Mouse (Mus musculus): Measurements from ENCODE around the gene Chd2. TPM values are rescaled to one million over a fixed set of nuclear protein-coding genes. Genes with fewer than 3 reads are reported as not detected.

The Chd2 gene
- polyA plus RNA-seq, 1 experiment from 2014 or later, result 41.5 TPM

DNA sequence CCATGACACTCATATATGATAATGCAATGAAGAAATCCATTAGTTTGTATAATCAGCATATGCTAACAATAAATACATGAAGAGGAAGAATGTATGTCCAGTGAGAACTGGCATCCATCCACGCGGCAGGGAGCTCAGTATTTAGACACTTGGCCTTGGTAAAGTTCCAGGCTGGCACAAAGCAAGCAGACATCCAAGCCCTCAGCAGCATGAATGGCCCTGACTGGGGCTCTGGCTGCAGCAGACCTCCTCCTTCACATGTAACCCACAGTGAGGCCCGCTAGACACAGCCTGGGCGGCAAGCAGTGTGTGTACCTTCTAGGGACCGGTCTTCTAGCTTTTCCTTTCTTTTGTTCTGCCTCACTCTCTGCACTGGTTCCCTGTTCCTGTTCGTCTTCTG lies 34.1 kb downstream of the Chd2 start:
- WGBS, result 94% methylated on average over 6 of the region's 6 CpGs
- no peak for ATAC-seq (ENCODE audit: low FRiP score, low read depth)
- Histone ChIP-seq H3K27me3 (replicated peaks) (no peaks in the 10 kb centered on the region), H3K4me2 (replicated peaks) (no peak overlapping the region), H3K4me1 (no peaks in the 10 kb centered on the region), H3K9me3 (no peaks in the 10 kb centered on the region), H3K36me3 (peaks cover 81% of the 10 kb centered on the region), H3K9ac (no peak overlapping the region), H3K27ac (no peak overlapping the region), H3K4me3 (no peak overlapping the region)

DNA sequence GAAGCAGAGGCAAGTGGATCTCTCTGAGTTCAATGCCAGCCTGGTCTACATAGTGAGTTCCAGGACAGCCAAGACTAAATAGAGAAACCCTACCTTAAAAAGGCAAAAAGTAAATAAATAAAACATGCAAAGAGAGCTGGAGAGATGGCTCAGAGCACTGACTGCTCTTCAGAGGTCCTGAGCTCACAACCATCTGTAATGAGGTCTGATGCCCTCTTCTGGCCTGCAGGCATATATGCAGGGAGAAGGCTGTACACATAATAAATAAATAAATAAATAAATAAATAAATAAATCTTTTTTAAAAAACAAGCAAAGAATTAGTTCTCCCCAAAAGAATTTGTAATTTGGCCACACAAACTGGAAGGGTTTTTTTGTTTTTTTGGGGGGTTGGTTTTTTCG lies 34.8 kb downstream of the Chd2 start:
- Histone ChIP-seq H3K27me3 (replicated peaks) (no peaks in the 10 kb centered on the region), H3K36me3 (peaks cover 84% of the 10 kb centered on the region), H3K4me2 (replicated peaks) (no peak overlapping the region), H3K27ac (no peak overlapping the region), H3K9ac (no peak overlapping the region), H3K4me1 (no peaks in the 10 kb centered on the region), H3K4me3 (no peak overlapping the region), H3K9me3 (no peaks in the 10 kb centered on the region)
- 95% methylated on average over 1 of the region's 1 CpGs for WGBS
- ATAC-seq (ENCODE audit: low FRiP score, low read depth), result no peak

DNA sequence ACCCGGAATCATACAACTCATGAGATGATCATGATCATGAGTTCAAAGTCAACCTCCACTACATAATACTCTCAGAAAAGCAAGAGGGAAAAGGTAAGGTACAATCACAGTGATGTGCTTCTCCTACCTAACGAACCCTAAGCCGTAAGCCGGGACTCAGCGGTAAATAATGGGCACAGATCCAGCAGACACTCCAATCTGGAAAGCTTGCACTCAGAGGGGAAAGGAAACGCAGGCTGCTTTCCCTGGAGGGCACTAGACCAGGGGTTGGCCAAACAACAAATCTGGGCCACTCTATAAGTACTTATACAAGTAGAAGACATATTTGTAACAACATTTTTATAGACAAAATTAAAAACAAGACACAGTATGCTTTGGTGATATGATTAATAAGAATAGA lies 36.4 kb downstream of the Chd2 start:
- H3K9ac ChIP-seq, result no peak overlapping the region
- H3K4me1 ChIP-seq, result no peaks in the 10 kb centered on the region
- H3K36me3 ChIP-seq, result peaks cover 84% of the 10 kb centered on the region
- 93% methylated on average over 6 of the region's 6 CpGs for WGBS
- H3K9me3 ChIP-seq, result no peaks in the 10 kb centered on the region
- H3K27ac ChIP-seq, result no peak overlapping the region
- ATAC-seq (ENCODE audit: low FRiP score, low read depth), result no peak
- H3K27me3 ChIP-seq (replicated peaks), result no peaks in the 10 kb centered on the region
- H3K4me3 ChIP-seq, result no peak overlapping the region
- no peak overlapping the region for H3K4me2 ChIP-seq (replicated peaks)

DNA sequence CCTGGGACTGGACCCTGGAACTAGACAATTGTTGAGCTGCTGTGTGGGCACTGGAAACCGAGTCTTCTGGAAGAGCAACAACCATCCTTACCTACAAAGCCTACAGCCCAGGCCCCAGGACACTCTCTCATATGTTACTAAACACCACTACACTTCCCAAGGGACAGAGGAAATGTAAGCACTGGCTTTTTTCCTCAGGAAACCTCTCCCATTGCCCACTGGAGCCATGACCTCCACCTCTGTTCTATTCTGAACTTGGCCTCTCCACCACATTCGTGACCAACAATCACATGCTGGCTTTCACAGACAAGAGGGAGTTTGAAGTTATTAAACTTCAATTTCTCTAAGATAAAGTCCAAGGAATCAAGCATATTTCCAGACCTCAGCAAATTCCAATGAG lies 43.4 kb downstream of the Chd2 start:
- no peaks in the 10 kb centered on the region for H3K9me3 ChIP-seq
- no peaks in the 10 kb centered on the region for H3K4me1 ChIP-seq
- H3K4me2 ChIP-seq (replicated peaks), result no peak overlapping the region
- H3K4me3 ChIP-seq, result no peak overlapping the region
- 93% methylated on average over 2 of the region's 2 CpGs for WGBS
- H3K9ac ChIP-seq, result no peak overlapping the region
- no peak for ATAC-seq (ENCODE audit: low FRiP score, low read depth)
- peaks cover 79% of the 10 kb centered on the region for H3K36me3 ChIP-seq
- no peak overlapping the region for H3K27ac ChIP-seq
- no peaks in the 10 kb centered on the region for H3K27me3 ChIP-seq (replicated peaks)

DNA sequence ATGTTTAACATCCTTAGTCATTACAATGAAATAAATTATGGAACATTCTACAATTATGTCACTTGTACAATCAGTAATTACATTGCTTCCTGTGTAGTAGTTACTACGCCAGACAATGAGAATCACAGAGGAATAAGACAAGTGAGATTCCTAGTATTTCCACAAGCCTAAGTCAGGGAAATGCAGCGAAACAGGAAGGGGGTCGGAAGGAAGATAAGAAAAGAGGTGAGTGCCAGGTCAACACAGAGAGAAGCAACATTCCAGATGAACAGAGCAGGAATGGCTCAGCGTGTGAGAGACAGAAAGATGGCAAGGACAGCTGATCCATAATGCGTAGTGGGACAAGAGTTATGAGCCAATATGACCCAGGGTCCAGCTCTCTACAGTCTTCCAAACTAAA lies 52.4 kb downstream of the Chd2 start:
- Histone ChIP-seq H3K4me2 (replicated peaks) (no peak overlapping the region), H3K36me3 (peaks cover 78% of the 10 kb centered on the region), H3K4me1 (no peaks in the 10 kb centered on the region), H3K27me3 (replicated peaks) (no peaks in the 10 kb centered on the region), H3K4me3 (no peak overlapping the region), H3K9me3 (no peaks in the 10 kb centered on the region), H3K27ac (no peak overlapping the region), H3K9ac (no peak overlapping the region)
- ATAC-seq (ENCODE audit: low FRiP score, low read depth), result no peak
- WGBS, result 93% methylated on average over 5 of the region's 5 CpGs

DNA sequence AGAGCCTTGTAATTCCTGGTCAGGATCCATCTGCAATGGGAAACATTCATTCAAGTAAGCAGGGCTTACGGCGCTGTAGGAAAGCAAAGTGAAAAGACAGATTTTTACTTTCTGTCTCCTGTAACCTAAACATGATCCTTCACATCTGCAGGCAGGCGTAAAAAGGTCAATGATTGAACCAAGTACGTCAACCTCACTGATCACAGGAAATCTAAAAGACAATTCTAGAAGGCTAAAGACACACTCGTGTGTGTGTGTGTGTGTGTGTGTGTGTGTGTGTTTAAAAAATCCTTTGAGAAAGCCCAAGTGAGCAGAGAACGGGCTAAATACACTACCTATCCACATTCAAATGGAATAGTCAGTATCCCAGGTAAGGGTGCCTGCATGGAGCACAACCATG lies 60.5 kb downstream of the Chd2 start:
- H3K4me3 ChIP-seq, result no peak overlapping the region
- H3K27ac ChIP-seq, result no peak overlapping the region

DNA sequence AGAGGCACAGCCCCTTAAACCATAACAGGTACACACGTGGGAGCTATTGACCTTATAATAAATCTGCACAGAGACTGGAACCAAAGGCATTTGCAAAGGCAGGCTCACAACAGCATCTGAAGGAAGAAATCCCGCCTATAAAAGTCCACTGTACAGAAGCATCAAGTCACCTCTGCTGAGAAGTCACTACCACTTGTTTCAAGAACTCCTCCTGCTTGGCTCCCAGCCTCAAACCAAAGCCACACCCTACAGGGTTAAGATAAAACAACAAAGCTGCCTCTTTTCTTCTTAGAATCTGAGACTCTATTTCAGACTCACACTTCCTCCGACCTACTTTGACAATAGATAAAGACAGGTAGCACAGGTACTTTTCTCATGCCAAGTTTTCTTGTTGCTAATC lies 62.1 kb downstream of the Chd2 start:
- Histone ChIP-seq H3K9ac (no peak overlapping the region), H3K4me1 (no peaks in the 10 kb centered on the region), H3K4me2 (replicated peaks) (no peak overlapping the region), H3K9me3 (no peaks in the 10 kb centered on the region), H3K27me3 (replicated peaks) (no peaks in the 10 kb centered on the region), H3K36me3 (peaks cover 82% of the 10 kb centered on the region), H3K4me3 (no peak overlapping the region), H3K27ac (no peak overlapping the region)
- ATAC-seq (ENCODE audit: low FRiP score, low read depth), result no peak
- WGBS, result 85% methylated on average over 3 of the region's 3 CpGs

More for the DNA sequence above, 60.5 kb downstream of the Chd2 start:
- H3K27me3 ChIP-seq (replicated peaks), result no peaks in the 10 kb centered on the region
- ATAC-seq (ENCODE audit: low FRiP score, low read depth), result no peak
- H3K9ac ChIP-seq, result no peak overlapping the region
- H3K36me3 ChIP-seq, result peaks cover 76% of the 10 kb centered on the region
- no peaks in the 10 kb centered on the region for H3K4me1 ChIP-seq
- no peak overlapping the region for H3K4me2 ChIP-seq (replicated peaks)
- WGBS, result 93% methylated on average over 6 of the region's 6 CpGs
- H3K9me3 ChIP-seq, result no peaks in the 10 kb centered on the region

DNA sequence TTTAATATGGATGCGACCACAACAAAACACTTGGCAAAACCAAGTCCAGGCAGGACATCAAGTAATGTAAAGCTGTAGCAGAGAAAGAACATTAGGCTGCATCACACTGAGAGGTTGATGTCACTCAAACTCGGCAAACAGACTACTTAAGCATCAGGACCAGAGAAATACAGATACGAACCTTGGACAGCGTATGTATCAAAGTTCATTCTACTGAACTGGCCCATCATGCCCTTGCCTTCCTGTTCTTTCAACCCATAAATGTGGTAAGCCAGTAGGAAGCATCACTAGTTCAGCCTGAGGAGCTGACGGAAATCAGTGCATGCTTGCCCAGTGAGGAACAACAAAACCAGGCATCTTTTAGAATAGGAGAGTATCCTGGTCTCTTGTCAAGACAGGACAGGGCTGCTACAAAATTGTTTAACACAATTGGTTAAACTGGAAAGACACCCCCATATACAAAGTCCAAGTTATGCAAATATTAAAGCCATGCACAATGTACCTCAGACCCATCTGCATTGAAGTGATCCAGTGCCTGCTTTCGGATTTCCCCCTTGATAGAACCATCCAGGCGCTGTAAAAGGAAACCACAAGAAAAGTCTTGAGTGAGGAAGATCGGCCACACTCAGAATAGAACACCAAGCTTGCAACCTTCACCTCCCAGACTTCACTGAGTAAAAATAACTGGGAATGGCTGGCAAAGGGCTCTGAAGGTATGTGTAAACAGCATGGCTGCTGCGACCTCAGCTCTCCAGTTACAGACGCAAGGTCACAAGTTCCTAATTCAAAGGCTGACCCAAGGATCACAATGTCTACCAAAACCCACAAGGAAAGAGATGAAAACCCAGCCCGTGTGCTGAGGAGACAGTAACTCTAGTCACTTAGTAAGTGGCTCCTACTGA lies 63.2 kb downstream of the Chd2 start:
- WGBS, result 92% methylated on average over 11 of the region's 11 CpGs
- Histone ChIP-seq H3K27ac (no peak overlapping the region), H3K36me3 (peaks cover 84% of the 10 kb centered on the region), H3K27me3 (replicated peaks) (no peaks in the 10 kb centered on the region), H3K4me2 (replicated peaks) (no peak overlapping the region), H3K9ac (no peak overlapping the region), H3K9me3 (no peaks in the 10 kb centered on the region), H3K4me3 (no peak overlapping the region), H3K4me1 (no peaks in the 10 kb centered on the region)
- ATAC-seq (ENCODE audit: low FRiP score, low read depth), result no peak

DNA sequence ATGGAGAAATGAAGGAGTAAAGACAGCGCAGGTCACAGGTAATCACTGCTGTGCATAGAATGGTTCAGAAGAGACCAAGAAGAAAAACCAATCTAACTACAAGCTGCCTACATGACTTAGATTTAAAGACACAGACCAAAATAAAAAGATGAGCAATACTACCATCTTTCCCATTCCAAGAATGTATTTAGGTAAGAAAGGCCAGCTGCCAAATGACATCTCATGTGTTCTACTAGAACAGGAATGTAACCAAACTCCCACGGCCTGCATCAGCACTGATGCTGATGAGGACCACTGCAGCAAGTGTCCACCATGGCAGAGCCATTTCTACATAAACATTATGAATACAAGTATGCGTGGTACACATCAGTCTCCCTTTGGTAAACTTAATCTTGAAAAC lies 73.9 kb downstream of the Chd2 start:
- H3K4me3 ChIP-seq, result no peak overlapping the region
- no peak overlapping the region for H3K27ac ChIP-seq
- WGBS, result 96% methylated on average over 3 of the region's 3 CpGs
- H3K4me2 ChIP-seq (replicated peaks), result no peak overlapping the region
- peaks cover 86% of the 10 kb centered on the region for H3K36me3 ChIP-seq
- no peaks in the 10 kb centered on the region for H3K27me3 ChIP-seq (replicated peaks)
- H3K9me3 ChIP-seq, result no peaks in the 10 kb centered on the region
- no peak for ATAC-seq (ENCODE audit: low FRiP score, low read depth)
- no peak overlapping the region for H3K9ac ChIP-seq
- H3K4me1 ChIP-seq, result no peaks in the 10 kb centered on the region

DNA sequence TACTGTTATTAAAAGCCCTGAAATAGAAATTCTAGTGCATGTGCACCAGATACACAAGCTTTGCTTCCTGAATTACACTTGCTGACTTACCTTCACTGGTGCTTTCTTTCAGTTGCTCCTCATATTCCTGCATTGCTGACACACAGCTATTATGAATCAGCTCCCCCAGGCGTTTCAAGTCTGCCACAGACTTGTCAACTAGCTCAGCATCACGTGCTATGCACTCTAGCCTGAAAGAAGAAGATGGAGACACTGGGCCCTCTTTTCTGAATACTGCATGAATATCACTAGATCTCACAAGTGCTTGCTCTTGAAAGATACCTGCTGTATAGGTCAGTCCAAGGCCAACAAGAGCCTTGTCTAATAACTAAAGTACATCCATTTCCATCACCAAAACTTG lies 78.1 kb downstream of the Chd2 start:
- Histone ChIP-seq H3K9ac (no peak overlapping the region), H3K27ac (no peak overlapping the region), H3K27me3 (replicated peaks) (no peaks in the 10 kb centered on the region), H3K4me1 (no peaks in the 10 kb centered on the region), H3K4me2 (replicated peaks) (no peak overlapping the region), H3K9me3 (no peaks in the 10 kb centered on the region), H3K36me3 (peaks cover 88% of the 10 kb centered on the region), H3K4me3 (no peak overlapping the region)
- 92% methylated on average over 2 of the region's 2 CpGs for WGBS
- ATAC-seq (ENCODE audit: low FRiP score, low read depth), result no peak

DNA sequence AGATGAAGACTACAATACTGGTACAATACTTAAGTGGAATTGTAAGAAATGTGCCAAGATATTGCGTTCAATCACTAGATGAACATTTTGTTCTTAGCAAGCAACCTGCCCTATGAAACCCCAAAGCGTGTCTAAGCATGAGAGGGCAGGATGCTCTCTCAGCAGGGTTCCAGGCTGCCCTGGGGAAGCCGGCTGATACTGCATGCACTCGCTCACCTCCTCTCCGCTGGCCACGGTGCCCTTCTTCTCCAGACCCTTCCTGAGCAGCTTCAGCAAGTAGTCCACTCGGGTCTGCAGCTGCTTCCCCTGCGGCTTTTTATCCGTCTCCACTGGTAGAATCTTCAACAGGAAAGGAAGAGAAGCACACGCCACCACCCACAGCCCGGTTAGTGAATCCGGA lies 87.5 kb downstream of the Chd2 start:
- no peak overlapping the region for H3K4me3 ChIP-seq
- H3K4me1 ChIP-seq, result no peaks in the 10 kb centered on the region
- H3K4me2 ChIP-seq (replicated peaks), result no peak overlapping the region
- no peaks in the 10 kb centered on the region for H3K27me3 ChIP-seq (replicated peaks)
- H3K9me3 ChIP-seq, result no peaks in the 10 kb centered on the region
- peaks cover 90% of the 10 kb centered on the region for H3K36me3 ChIP-seq
- no peak for ATAC-seq (ENCODE audit: low FRiP score, low read depth)
- no peak overlapping the region for H3K9ac ChIP-seq
- WGBS, result 90% methylated on average over 12 of the region's 12 CpGs
- H3K27ac ChIP-seq, result no peak overlapping the region

DNA sequence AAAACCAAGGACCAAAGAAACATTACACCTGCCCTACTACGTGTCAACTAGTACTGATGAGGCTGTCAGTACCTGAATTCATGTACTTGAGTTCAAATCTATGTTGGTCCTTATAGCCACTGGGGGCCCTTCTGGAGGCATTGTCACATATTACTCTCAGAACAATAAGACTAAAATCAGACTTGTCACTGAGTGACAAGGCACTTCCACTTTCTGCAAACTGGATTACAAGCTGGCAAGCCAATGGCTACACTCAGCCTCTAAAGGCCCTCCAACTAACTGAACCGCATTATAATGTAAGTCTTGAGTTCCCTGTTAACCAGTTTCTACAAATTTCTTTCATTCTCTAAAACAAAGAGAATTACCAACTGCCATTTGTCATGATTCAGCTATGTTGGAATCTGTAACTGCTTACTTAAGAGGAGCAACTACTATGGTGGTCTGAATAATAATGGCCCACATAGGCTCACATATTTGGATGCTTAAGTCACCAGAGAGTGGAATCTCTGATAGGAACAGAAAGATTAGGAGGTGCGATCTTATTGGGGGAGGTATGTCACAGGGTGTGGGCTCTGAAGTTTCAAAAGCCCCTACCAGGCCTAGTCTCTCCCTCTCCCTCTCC lies 89.3 kb downstream of the Chd2 start:
- H3K27ac ChIP-seq, result no peak overlapping the region
- no peaks in the 10 kb centered on the region for H3K4me1 ChIP-seq
- 98% methylated on average over 3 of the region's 3 CpGs for WGBS
- H3K36me3 ChIP-seq, result peaks cover 92% of the 10 kb centered on the region
- no peaks in the 10 kb centered on the region for H3K27me3 ChIP-seq (replicated peaks)
- H3K9me3 ChIP-seq, result no peaks in the 10 kb centered on the region
- H3K4me3 ChIP-seq, result no peak overlapping the region
- H3K9ac ChIP-seq, result no peak overlapping the region
- ATAC-seq (ENCODE audit: low FRiP score, low read depth), result no peak
- no peak overlapping the region for H3K4me2 ChIP-seq (replicated peaks)

DNA sequence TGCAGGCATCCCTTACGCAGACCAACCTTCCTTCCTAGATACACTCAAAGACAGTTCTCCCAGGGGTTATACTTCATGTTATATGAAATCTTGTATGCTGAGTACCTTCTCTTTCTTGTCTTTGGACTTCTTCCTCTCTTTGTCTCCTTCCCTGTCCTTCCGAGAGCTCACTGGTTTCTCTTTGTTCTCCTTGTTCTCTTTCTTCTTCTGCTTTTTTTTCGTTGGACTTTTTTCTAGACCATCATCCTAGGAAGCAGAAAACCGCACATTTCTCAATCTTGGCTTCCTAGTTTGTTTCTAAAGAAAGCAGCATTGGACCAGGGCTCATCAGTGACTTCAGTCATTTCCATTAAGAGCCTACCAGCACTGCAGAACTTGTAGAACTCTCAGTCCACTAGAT lies 90.0 kb downstream of the Chd2 start:
- Histone ChIP-seq H3K27ac (no peak overlapping the region), H3K4me2 (replicated peaks) (no peak overlapping the region), H3K36me3 (peaks cover 93% of the 10 kb centered on the region), H3K4me1 (no peaks in the 10 kb centered on the region), H3K9ac (no peak overlapping the region), H3K4me3 (no peak overlapping the region), H3K27me3 (replicated peaks) (no peaks in the 10 kb centered on the region), H3K9me3 (no peaks in the 10 kb centered on the region)
- 93% methylated on average over 4 of the region's 4 CpGs for WGBS
- ATAC-seq (ENCODE audit: low FRiP score, low read depth), result no peak
